Mouse (Mus musculus) hindbrain, embryonic 10.5 days (tissue): ENCODE results near the gene Clmp. TPM values are rescaled to one million over a fixed set of nuclear protein-coding genes. Genes with fewer than 3 reads are reported as not detected.
A peak's percentile ranks its signal among the peaks of the same experiment; 100 is the strongest.
"Not testable (repeated sequence)": the region's sequence is repeated elsewhere in the genome, so short reads cannot be mapped to it uniquely, and the experiment has no call there.

Experiments
- DNase-seq: peaks from one replicate; pipeline ENCODE4 v3.0.0-alpha.2; 2017; ENCODE audit warnings: low spot score
- H3K27ac ChIP-seq: fragments of 300-500 bp; sonication (generic); 2 replicates; pipeline ENCODE4 v1.5.1; 2016; ENCODE audit warnings: mild to moderate bottlenecking, moderate library complexity
- H3K27me3 ChIP-seq: fragments of 300-500 bp; sonication (generic); 2 replicates; pipeline ENCODE4 v1.6.1; 2016; ENCODE audit warnings: mild to moderate bottlenecking; ENCODE audit not compliant: poor library complexity, insufficient read depth, severe bottlenecking
- H3K36me3 ChIP-seq: fragments of 300-500 bp; sonication (generic); 2 replicates; pipeline ENCODE4 v1.6.1; 2016; ENCODE audit warnings: mild to moderate bottlenecking, moderate library complexity
- H3K4me1 ChIP-seq: fragments of 300-500 bp; sonication (generic); replicated peaks from 2 replicates; pipeline ENCODE4 v1.6.1; 2016; ENCODE audit warnings: mild to moderate bottlenecking
- H3K4me3 ChIP-seq: fragments of 300-500 bp; sonication (generic); 2 replicates; pipeline ENCODE4 v1.5.1; 2016; ENCODE audit warnings: mild to moderate bottlenecking, moderate library complexity
- H3K9me3 ChIP-seq: fragments of 300-500 bp; sonication (generic); 2 replicates; pipeline ENCODE4 v1.6.1; 2016; ENCODE audit warnings: mild to moderate bottlenecking, moderate library complexity
- WGBS: fragments of 180-500 bp; shearing (Covaris S2); methylation state at CpG from one replicate; pipeline ENCODE4 v1.1.7; 2016; 5-methylcytosine and 5-hydroxymethylcytosine counted together
- polyA plus RNA-seq: library from polyadenylated mRNA; unstranded; fragments of >200 nt; fragmentation: Nextera tagmentation; extraction: Ambion mirVana; gene quantifications from 2 replicates; pipeline ENCODE4 v1.2.1, GENCODE M21; 2016

Gene Clmp
- polyA plus RNA-seq, 1 experiment from 2014 or later, result 37.0 TPM

DNA sequence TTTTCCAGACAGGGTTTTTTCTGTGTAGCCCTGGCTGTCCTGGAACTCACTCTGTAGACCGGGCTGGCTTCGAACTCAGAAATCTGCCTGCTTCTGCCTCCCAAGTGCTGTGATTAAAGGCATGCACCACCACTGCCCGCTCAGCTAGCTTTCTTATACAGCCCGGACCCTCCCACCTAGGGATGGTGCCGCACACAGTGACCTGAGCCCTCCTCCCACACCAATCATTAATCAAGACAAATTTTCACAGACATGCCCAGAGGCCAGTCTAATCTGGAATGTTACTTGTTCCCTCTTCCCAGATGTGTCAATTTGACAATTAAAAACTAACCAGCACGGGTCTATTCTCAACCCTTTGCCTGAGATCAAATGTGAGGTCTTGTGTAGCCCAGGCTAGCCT is 87.4 kb downstream of the Clmp start:
- DNase-seq, H3K27ac ChIP-seq, H3K4me1 ChIP-seq, H3K9me3 ChIP-seq, H3K27me3 ChIP-seq, H3K4me3 ChIP-seq: not testable (repeated sequence)
- 88% methylated on average over 6 of the region's 6 CpGs for WGBS
- peaks cover 19% of the 10 kb centered on the region for H3K36me3 ChIP-seq

DNA sequence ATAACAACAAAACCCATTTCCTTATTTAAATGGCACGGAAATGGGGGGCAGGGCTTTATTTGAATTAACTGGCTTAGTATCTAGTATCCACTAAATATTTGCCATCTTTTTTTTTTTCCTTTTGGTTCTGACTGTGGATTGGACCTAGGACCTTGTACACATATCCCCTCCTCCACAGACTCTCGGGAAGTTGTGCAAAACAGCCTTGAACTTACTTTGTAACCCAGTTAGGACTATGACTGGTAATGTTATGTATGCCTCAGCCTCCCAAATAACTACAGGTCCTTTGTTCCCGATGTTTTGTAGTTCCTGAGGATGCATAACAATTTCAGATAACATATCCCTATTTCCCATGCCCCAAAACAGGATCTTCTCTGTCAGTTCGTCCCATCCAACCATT is 88.1 kb downstream of the Clmp start:
- Histone ChIP-seq H3K9me3 (no peaks in the 10 kb centered on the region), H3K4me3 (no peak overlapping the region), H3K4me1 (peaks cover 9% of the 10 kb centered on the region), H3K36me3 (peaks cover 19% of the 10 kb centered on the region), H3K27ac (no peak overlapping the region), H3K27me3 (no peaks in the 10 kb centered on the region)
- DNase-seq, result no peak
- WGBS, result 89% methylated on average over 4 of the region's 4 CpGs

DNA sequence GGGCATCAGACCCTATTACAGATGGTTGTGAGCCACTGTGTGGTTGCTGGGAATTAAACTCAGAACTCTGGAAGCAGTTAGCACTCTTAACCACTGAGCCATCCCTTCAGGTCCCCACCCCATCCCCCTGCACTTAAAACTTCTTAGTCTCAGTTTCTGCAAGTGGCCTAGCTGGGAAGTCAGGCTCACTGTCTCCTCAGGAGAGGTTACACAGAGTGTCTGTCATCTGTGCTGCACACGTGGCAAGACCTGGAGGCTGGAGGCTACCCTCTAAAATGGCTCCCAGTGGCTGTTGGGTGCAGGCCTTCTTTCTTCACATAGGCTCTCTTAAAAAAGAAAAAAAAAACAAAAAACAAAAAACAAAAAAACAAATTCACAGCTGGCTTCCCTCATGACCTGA is 90.3 kb downstream of the Clmp start:
- peaks cover 21% of the 10 kb centered on the region for H3K36me3 ChIP-seq
- peaks cover 3% of the 10 kb centered on the region; the same call in 1 of the 2 replicates for H3K4me1 ChIP-seq
- 69% methylated on average over 1 of the region's 1 CpGs for WGBS
- no peaks in the 10 kb centered on the region for H3K27me3 ChIP-seq
- no peak overlapping the region for H3K27ac ChIP-seq
- no peaks in the 10 kb centered on the region for H3K9me3 ChIP-seq
- no peak overlapping the region for H3K4me3 ChIP-seq
- DNase-seq, result no peak

DNA sequence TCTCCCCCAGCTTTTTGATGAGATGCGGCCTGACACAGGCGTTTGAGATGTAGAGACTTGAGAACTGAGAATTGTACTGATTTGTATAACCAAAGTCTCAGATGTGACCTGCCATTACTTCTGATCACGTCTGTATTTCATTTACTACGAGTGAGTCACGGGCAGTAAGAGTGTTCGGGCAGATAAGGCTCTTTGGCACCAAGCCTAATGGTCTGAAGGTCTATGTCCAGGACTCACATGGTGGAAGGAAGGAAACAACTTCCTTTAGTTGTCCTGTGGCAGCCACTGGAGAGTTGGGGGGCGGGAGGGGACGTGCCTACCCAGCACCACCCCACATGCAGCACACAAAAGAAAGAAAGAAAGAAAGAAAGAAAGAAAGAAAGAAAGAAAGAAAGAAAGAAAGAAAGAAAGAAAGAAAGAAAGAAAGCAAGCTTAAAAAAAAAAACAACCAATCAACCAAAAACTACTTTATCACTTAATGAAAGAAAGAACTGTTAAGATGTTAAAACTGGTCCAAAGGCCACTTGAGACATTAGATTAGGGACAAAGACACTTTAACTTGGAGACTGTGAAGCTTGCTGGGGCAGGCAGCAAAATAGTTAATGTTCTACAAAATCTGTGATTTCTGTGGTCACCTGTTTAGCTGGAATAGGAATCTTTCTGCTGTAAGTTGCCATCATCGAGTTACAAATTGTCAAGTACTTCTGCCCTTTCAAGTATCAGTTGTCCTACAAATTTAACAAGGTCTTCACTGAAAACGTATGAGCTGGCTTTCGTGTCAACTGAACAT is 90.9 kb downstream of the Clmp start:
- Histone ChIP-seq H3K9me3 (0 out of 2 replicates have a peak, but pooled peaks cover 1% of the 10 kb centered on the region), H3K27ac (no peak overlapping the region), H3K4me1 (peaks cover 7% of the 10 kb centered on the region; the same call in 1 of the 2 replicates), H3K27me3 (no peaks in the 10 kb centered on the region), H3K4me3 (no peak overlapping the region), H3K36me3 (peaks cover 24% of the 10 kb centered on the region)
- DNase-seq, result no peak
- 80% methylated on average over 11 of the region's 11 CpGs for WGBS

GRCm38 (mm10) chr9:40780111-40780510 is 94.3 kb downstream of the Clmp start:
- Histone ChIP-seq H3K27me3 (no peaks in the 10 kb centered on the region), H3K4me3 (no peak overlapping the region), H3K4me1 (peaks cover 37% of the 10 kb centered on the region), H3K36me3 (peaks cover 11% of the 10 kb centered on the region; the same call in 1 of the 2 replicates), H3K27ac (no peak overlapping the region), H3K9me3 (0 out of 2 replicates have a peak, but pooled peaks cover 3% of the 10 kb centered on the region)
- 69% methylated on average over 3 of the region's 3 CpGs for WGBS
- no peak for DNase-seq

DNA sequence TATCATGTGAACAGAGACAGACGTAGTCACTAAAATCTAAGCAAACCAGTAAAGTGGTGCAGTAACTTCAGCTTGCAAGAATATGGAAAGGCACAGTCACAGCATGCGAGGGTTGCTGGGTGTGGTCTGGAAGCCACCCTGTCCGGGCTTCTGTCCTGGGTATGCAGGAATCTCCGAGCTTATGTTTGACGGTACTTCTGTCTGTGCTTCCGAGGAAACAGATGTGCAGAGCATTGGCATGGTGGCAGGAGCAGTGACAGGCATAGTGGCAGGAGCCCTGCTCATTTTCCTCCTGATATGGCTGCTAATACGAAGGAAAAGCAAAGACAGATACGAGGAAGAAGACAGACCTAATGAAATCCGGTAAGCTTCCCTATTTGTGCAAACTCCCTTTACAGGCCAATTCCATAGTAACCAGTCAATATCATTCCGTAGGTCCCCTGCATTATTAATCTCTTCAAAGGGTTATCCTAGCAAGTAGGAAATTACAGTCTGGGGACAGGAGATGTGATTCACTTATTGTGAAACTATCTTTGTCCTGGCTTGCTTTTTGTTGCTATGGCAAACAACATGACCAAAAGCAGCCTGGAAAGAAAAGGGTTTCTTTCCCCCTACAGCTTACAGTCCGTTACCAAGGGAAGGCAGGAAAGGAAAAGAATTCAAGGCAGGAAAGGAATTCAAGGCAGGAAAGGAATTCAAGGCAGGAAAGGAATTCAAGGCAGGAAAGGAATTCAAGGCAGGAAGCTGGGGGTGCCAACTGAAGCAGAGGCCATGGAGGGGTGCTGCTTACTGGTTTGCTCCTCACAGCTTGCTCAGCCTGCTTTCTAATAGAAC is 95.3 kb downstream of the Clmp start:
- peaks cover 45% of the 10 kb centered on the region for H3K4me1 ChIP-seq
- H3K27ac ChIP-seq, result 0 out of 2 replicates have a peak overlapping the region, but pooled peaks have one; percentile 8
- H3K27me3 ChIP-seq, result no peaks in the 10 kb centered on the region
- DNase-seq, result no peak
- H3K36me3 ChIP-seq, result peaks cover 11% of the 10 kb centered on the region; the same call in 1 of the 2 replicates
- H3K9me3 ChIP-seq, result 0 out of 2 replicates have a peak, but pooled peaks cover 3% of the 10 kb centered on the region
- WGBS, result 81% methylated on average over 11 of the region's 11 CpGs
- no peak overlapping the region for H3K4me3 ChIP-seq

DNA sequence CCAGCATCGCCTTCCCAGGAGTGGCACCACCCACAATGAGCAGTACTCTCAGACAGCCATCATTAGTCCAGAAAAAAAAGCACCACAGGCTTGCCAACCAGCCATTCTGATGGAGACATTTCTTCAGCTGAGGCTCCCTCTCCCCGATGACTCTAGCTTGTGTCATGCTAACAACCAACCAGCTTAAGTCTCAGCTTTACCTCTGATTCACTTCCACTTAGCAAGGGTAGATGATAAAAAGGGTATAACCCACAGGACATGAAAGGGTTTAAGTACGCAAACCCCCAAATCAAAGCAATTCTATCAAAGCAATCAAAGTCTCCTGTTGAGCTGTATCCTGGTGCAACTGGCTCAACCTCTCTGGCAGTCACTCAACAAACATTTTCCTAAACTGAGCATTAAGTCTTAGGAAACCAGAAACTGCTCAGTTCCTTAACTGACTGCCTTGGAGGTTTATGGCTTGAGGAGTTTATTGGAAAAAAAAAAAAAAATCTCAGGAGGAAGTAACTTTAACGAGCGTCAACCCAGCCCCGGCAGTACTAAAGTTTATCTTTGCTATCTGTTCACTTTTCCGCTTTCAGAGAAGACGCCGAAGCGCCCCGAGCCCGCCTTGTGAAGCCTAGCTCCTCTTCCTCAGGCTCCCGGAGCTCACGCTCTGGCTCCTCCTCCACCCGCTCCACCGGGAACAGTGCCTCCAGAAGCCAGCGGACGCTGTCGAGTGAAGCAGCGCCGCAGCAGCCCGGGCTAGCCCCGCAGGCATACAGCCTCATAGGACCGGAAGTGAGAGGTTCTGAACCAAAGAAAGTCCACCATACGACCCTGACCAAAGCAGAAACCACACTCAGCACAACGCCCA is 96.2 kb downstream of the Clmp start:
- WGBS, result 44% methylated on average over 26 of the region's 26 CpGs
- Histone ChIP-seq H3K36me3 (peaks cover 11% of the 10 kb centered on the region; the same call in 1 of the 2 replicates), H3K27me3 (no peaks in the 10 kb centered on the region), H3K27ac (peak overlapping the region; percentile 72), H3K9me3 (0 out of 2 replicates have a peak, but pooled peaks cover 3% of the 10 kb centered on the region), H3K4me1 (peaks cover 45% of the 10 kb centered on the region), H3K4me3 (peak overlapping the region; percentile 34)
- no peak for DNase-seq

DNA sequence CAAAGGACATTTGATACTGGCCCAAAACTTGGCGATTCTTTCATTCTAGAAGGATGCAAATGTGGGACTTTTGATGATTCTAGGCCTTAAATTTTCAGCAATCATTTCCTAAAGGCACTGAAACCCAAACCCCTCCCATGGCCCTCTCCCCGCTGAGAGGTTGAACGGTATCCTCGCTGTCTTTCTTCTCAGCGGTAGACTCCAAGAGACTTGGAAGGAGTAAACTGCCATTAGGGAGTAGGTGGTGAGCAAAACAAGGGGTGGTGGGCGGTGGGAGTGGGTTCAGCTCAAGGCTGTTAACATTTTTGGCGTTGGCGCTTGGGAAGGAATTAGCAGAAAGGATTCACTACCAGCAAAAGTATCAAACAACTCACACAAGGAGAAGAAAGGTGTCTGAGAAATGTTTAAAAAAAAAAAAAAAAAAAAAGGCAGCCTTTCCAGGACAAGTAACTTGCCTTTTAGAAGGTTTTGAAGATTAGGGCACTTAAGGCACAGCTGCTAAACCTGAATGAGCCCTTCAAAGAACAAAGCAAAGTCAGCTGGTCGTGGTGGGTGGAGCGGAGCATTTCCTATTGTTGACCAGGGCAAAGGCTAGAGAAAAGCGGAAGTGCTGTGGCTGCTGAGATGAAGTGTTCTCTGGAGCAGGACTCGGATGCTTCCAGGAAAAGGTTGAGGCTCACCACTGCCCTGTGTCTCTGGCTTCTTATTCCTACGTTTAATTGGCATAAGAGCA is 98.0 kb downstream of the Clmp start:
- Histone ChIP-seq H3K27ac (peak overlapping the region; percentile 83), H3K4me3 (peak overlapping the region; percentile 37), H3K36me3 (peaks cover 11% of the 10 kb centered on the region; the same call in 1 of the 2 replicates), H3K27me3 (no peaks in the 10 kb centered on the region), H3K9me3 (0 out of 2 replicates have a peak, but pooled peaks cover 3% of the 10 kb centered on the region), H3K4me1 (peaks cover 45% of the 10 kb centered on the region)
- 3% methylated on average over 13 of the region's 13 CpGs for WGBS
- DNase-seq, result peak; percentile 71

GRCm38 (mm10) chr9:40784374-40784967 is 98.7 kb downstream of the Clmp start:
- peaks cover 11% of the 10 kb centered on the region; the same call in 1 of the 2 replicates for H3K36me3 ChIP-seq
- 0 out of 2 replicates have a peak, but pooled peaks cover 3% of the 10 kb centered on the region for H3K9me3 ChIP-seq
- no peaks in the 10 kb centered on the region for H3K27me3 ChIP-seq
- peaks cover 45% of the 10 kb centered on the region for H3K4me1 ChIP-seq
- DNase-seq, result peak; percentile 50
- peak overlapping the region; percentile 37 for H3K4me3 ChIP-seq
- peak overlapping the region; percentile 83 for H3K27ac ChIP-seq
- 6% methylated on average over 9 of the region's 9 CpGs for WGBS

- peaks cover 11% of the 10 kb centered on the region; the same call in 1 of the 2 replicates for H3K36me3 ChIP-seq
- H3K27me3 ChIP-seq, result no peaks in the 10 kb centered on the region
- no peak overlapping the region for H3K4me3 ChIP-seq
- 73% methylated on average over 6 of the region's 6 CpGs for WGBS
- peaks cover 45% of the 10 kb centered on the region for H3K4me1 ChIP-seq
- H3K27ac ChIP-seq, result peak overlapping the region; percentile 83
- DNase-seq, result no peak
- H3K9me3 ChIP-seq, result 0 out of 2 replicates have a peak, but pooled peaks cover 3% of the 10 kb centered on the region
Observed at GRCm38 (mm10) chr9:40785452-40785851, 99.7 kb downstream of the Clmp start.

DNA sequence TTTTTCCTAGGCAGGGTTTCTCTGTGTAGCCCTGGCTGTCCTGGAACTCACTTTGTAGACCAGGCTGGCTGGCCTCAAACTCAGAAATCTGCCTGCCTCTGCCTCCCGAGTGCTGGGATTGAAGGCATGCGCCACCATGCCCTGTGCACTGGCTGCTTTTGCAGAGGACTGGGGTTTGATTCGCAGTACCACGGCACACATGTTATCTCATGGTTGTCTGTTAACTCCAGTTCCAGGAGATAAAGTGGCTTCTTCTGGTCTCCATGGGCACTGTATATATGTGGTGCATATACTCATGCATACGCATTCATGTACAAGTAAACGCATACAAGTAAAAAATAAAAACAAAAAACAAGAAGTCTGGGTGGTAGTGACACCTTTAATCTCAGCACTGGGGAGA is 101.1 kb downstream of the Clmp start:
- not testable (repeated sequence) for H3K27me3 ChIP-seq, H3K36me3 ChIP-seq, H3K9me3 ChIP-seq, DNase-seq, H3K4me3 ChIP-seq, H3K27ac ChIP-seq
- peaks cover 37% of the 10 kb centered on the region for H3K4me1 ChIP-seq
- 97% methylated on average over 6 of the region's 6 CpGs for WGBS
